Mouse (Mus musculus): ENCODE measurements around the gene Ece1.

Ece1 gene

DNA sequence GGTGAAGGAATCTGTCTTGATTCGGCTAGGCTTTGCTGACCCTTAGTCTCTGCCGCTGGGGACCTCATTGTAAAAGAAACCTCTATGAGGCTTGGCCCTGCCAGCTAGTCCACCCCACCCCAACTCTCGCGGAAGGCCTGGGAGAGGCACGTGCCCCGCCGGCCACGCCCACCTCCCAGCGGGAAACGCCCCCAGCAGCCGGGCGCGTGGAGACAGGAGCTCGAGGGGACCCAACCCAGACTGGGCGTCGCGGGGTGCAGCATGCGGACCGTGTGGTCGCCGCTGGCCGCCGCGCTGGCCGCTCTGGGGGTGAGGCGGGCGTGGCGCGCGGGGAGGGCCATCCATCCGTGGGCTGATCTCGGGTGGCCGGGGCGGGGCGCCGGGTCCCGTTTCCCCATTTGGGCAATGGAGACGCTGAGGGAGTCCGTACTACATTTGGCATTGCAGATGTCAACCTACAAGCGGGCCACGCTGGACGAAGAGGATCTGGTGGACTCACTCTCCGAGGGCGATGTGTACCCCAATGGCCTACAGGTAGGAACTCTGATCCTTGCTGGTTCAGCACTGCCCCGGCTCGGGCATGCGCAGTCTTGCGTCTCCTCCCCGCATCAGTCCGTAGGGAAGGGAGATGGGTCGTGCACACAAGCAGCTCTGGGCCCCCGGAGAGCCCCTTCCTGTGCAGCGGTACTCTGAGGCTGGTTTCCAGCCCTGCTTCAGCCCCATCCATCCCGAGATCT is 51.5 kb downstream of the Ece1 start:
- peak; percentile 81 for DNase-seq (ENCODE audit: extremely low spot score, low spot score)

DNA sequence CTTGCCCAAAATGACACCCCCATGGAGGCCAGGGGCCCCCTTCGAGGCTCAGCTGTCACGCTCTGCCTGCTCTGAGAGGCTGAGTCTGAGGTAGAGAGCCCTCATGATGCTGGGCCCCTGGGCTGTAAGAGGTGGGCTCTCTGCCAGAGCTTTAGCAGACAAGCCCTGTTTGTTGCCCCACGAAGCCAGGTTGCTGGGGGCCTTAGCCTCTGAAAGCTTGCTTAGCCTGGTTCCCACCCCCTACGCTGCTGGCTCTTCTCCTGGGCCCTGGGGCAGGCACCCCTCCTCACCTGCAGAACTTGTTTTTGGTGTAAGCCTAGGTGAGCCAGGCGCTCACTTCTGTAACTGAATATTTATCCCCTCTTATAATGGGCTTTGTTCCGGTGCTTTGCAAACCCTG is 55.6 kb downstream of the Ece1 start:
- DNase-seq (ENCODE audit: extremely low spot score, low spot score) = no peak

DNA sequence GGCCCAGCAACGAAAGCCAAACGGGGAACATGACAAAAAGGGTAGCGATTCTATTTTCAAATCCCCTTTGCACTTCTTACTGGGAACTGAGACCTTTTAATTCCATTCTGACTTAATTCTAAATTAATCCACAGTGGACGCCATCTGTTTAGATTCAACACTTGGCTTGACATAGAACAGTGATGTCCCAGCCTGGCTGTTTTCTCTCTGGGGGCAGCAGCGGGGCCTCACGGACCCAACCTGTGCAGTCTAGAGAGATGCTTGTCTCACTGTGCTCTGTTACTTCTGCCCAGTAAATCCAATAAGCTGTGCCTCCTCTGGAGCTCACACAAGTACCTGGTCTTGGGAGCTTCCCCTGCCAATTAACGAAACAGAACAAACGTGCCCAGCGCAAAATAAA is 56.5 kb downstream of the Ece1 start:
- no peak for DNase-seq (ENCODE audit: extremely low spot score, low spot score)

DNA sequence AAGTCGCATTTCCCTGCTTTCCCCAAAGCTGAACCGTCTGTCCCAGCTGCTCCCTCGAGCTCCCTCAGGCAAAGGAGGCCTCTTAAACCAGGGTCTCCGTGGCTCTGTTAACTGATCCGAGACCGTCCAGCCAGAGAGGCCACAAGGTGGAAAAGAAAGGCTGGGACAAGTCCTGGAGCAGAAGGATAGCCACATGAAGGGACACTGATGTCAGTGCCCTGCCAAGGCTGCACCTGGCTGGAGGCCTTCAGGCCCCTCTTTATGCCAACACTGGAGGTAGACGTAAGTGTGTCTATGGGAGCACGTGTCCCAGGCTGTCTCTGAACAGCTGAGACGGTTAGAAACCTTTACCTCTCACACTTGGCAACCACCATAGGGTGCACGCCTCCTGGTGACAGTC is 57.1 kb downstream of the Ece1 start:
- DNase-seq (ENCODE audit: extremely low spot score, low spot score) = no peak

DNA sequence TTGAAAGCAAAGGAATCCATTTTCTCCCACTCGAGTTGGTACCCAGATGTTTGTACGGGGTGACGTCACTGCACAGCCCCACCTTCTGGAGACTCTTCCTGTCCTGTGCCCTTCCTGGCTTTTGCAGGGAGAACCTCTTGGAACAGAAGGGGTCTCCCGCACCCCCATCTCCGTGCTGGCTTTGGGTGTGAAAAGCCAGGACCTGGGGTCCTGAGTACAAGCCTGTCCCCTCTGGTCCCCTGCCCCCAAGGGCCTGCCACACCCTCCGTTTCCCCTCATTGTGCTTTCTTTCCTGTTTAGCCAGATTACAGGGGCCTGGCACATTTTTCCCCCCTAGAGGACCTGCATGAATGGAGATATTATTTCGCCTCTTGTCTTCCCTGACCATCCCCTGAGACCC is 58.0 kb downstream of the Ece1 start:
- no peak for DNase-seq (ENCODE audit: extremely low spot score, low spot score)

DNA sequence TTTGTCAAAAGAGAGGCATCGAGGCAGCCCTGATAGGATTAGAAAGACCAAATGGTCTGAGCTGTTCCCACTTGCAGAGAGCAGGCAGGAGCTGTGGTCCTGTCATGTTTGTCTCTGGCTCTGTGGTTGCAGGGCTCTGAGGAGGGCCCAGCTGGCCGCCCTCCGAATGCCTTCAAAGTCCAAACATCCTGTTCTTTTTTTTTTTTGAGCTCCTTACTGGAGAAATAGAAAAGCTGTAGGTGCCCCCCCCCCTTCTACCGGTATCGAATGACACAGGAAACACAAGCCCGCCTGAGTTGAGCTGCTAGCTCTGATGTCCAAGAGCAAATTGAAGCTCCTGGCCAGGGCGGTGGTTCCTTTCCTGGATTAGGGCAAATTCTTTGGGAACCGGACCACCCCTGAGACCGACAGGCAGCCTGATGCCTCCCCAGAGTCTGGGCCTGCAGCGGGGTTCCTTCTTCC is 58.5 kb downstream of the Ece1 start:
- DNase-seq (ENCODE audit: extremely low spot score, low spot score) = no peak

DNA sequence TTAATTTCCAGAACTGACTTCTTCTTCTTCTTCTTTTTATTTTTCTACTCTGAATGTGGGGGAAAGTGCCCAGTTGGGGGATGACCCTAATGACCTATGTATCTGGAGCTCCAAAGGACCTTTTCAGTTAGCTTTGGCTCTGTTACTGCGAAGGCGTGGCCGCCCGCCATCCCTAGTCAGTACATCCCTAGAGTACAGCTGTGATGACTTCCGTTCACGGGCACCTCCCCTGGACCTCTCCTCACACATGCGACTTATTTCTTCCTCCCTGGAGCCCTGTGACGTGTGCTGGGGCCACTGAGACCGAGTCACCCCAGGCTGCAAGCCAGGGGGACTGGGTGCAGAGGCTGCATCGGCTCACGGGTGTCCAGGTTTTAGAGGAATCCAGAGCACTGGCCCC is 59.5 kb downstream of the Ece1 start:
- DNase-seq (ENCODE audit: extremely low spot score, low spot score) = no peak

DNA sequence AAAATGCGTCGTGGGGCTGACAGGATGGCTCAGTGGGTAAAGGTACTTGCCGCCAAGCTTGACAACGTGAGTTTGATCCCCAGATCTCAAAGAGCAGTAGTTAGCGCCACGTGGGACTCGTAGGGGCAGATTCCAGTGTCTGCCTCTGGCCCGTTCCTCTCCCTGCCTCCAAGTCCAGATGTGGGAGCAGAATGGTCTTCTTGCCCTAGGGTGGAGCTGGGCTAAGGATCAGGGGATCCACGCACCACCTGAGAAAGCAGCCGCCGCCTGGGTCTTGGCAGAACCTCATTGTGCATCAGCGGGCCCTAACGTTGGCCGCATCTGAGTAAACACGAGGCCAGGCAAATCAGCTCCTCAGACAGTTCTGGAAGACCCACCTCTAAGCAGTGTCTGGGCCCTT is 61.0 kb downstream of the Ece1 start:
- no peak for DNase-seq (ENCODE audit: extremely low spot score, low spot score)

DNA sequence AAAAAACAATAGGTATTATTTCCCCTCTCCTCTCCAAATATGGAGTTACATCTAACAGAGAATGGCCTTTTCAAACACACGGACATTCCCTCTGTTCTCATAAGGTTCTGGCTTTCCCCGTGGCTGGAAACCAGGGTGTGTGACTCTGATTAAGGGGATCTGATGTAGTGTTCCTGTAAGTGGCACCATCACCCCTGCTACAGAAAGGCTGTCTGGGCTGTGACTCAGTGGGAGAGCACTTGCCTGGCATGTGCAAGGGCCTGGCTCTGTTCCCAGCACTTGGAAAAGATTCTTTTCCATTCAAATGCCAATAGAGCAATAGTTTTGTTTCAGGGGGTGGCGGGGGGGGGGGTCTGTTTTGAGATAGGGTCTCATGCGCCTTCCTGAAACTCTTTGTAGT is 63.1 kb downstream of the Ece1 start:
- no peak for DNase-seq (ENCODE audit: extremely low spot score, low spot score)

DNA sequence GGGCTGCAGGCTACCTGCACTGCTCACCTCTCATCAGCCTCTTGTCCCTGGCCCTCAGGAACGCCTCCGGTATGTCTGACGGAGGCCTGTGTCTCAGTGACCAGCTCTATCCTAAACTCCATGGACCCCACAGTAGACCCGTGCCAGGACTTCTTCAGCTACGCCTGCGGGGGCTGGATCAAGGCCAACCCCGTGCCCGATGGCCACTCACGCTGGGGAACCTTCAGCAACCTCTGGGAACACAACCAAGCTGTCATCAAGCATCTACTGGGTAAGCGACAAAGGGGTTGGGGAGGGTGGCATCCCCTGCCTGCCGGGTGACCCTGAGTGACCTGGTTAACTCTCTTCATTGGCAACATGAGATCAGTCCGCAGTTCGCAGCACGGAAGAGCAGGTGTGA is 64.1 kb downstream of the Ece1 start:
- no peak for DNase-seq (ENCODE audit: extremely low spot score, low spot score)

DNA sequence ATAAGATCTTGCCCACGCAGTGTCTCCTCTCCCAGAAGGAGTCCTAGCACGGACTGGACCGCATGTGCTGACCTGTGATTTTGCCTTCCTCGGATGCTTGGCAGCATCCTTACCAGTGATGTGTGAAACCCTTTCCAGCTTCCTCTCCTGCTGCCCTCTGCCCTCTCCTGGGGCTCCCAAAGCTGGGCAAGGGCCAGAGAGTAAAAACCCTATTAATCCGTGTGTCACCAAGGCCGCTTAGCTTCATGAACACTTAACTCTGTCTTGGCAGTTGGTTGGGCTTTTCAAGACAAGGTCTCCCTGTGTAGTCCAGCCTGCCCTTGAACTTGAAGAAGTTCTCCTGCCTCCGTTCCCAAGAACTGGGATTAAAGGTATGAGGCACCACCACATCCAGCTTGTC is 65.1 kb downstream of the Ece1 start:
- DNase-seq (ENCODE audit: extremely low spot score, low spot score) = no peak

DNA sequence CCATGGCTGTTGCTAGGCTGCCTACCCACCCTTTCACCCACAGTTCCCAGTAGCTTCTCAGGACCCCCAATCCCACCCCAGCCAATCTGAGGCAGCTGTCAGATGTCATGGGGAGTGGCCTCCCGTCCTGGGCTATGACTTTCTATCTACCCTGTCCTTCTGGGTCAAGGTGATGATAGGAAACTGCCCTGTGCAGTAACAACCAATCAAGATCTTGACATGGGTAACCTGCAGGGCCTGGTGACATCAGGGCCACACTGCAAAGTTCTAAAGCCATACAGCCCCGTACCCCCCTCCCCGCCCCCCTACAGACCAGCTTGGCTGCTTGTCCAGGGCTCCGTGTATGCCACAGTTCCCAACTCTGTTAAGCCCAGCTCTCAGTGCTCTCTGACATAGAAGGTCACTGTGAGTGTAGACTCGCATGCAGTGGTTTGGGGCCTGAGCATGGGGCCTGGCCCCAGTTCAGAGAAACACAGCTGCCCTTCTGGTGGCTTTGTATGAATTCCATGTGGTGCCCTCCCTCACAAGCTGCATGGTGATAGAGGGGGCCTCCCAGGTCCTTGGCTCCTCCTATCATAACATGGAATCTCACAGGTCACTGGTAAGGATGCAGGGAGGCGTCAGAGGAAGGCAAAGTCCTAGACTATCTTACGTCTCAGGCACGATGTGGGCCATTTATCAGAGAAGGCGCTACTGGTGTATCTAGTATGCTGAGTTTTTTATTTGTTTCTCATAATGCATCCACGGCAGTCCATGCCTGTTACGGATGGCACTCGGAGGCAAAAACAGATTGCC is 65.9 kb downstream of the Ece1 start:
- no peak for DNase-seq (ENCODE audit: extremely low spot score, low spot score)

DNA sequence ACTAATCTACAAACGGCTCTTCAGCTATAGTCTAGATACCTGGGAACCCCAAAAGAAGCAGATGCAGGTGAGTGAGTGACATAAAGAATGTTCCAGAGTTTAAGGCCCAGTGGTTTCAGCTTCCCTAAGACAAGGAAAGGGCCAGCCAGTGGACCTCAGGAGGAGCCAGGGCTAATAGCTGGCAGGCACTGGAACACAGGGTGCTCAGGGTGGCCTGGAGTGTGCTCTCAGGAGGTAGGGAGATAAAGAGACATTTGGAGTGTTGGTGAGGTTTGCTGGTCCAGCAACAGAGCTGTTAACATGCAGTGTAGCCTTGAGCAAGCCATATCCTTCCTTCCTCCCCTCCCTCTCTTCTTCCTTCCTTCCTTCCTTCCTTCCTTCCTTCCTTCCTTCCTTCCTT is 66.8 kb downstream of the Ece1 start:
- DNase-seq (ENCODE audit: extremely low spot score, low spot score) = no peak

DNA sequence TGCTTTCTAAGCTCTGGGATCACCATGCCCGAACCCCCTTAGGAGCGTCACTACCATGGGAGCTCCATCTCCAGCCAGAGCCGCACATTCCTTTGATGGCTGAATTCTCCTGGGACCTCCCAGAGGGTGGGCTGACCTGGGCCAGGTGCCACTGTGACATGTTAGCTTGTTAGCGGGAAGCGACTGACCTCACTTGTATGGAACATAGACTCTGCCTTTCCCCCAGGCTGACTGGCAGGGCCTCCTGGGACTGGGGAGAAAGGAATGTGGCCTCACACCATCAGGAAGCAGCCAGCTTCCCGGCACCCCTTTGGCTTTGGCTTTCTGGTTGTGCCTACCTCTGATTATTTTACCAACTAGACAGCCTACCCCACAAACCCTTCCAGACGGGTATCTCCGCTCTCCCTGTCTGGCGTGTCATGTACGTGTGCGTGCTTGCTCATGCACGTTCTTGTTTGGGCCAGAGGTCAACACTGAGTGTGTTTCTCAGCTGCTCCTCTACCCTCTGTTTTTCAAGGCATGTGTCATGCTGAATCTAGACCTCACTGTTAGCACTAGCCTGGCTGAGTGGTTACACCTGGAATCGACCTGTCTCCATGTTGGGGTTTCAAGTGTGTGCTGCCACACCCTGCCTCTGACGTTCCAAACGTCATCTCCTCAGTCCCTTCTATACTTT is 67.4 kb downstream of the Ece1 start:
- no peak for DNase-seq (ENCODE audit: extremely low spot score, low spot score)

DNA sequence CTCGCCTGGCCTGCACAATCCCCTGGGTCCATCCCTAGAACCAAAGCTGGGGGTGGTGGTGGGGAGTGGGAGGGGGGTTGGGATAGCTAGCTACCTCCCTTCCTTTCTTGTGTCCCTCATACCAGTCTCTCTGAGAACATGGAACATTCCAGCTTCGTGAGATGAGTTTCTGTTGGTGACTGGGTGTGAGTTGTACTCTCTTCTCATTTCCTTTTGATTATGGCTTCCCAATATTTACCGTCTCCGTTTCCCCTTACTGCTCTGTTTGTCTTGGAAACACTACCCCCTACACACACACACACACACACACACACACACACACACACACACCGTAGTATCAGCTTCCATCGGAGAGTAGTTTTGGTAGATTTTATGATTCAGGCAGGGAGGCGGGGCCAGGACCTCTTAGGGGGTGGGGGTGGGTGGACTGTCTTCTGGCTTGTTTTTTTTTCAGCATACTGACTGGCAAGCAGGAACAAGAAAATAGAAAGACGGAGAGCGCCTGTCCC is 68.5 kb downstream of the Ece1 start:
- no peak for DNase-seq (ENCODE audit: extremely low spot score, low spot score)

DNA sequence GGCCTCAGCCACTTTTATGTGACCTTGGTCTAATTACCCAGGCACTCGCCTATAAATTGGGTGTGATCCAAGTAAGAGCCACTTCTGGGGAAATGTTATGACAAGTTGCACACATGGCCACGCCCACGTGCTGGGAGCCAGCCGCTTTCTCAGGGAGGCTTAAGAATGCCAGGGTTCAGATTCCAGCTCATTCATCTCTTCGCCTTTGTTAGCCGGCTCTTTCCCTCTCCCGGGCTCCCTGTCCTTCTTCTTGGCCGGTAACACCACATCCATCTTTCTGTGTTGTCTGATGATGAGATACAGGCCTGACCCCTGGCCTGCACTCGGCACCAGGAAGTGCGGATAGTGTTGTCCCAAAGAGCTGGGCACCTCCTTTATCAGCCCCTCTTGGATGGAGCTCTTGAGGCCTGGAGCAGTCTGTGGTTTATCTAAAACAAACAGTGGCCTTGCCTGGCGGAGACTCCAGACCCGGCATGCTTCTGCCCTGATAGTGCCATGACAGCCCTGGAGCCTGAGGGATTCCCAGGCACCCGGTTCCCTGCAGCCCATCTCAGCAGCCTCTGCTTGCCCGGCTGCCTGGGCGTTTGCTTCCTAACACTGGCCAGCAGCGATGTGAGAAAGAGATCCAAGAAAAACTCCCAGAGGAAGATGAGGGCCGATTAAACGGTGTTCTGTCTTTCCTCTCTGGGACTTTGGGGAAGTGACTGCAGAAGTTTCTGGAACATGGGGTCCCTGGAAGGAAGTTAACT is 69.1 kb downstream of the Ece1 start:
- peak; percentile 72 for DNase-seq (ENCODE audit: extremely low spot score, low spot score)

DNA sequence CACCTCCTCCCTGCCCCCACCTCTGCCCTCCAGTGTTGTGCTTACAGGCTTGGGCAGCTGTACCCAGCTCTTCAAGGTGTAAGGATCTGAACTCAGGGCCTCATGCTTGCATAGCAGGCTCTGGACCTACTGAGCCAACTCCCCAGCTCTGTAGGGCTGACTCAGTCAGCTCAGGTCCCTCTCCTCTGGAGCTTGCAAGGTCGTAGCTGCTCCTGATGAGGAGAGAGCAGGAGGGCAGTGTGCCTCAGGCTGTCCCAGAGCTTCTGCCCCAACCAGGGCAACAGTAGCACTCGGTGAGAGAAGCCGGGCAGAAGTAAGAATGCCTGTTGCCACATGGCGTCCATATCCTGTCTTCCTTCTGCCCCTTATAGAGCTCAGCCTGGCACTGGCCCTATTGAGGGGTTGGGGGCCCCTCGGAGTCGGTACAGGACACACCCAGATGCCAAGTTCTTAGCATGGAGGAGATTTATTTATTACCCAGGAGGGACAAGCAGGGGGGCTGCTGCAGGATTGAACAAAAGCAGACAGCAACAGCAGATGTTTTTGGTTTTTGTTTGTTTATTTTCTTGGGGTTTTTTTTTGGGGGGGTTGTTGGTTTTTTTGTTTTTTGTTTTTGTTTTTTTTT is 70.6 kb downstream of the Ece1 start:
- DNase-seq (ENCODE audit: extremely low spot score, low spot score) = no peak

DNA sequence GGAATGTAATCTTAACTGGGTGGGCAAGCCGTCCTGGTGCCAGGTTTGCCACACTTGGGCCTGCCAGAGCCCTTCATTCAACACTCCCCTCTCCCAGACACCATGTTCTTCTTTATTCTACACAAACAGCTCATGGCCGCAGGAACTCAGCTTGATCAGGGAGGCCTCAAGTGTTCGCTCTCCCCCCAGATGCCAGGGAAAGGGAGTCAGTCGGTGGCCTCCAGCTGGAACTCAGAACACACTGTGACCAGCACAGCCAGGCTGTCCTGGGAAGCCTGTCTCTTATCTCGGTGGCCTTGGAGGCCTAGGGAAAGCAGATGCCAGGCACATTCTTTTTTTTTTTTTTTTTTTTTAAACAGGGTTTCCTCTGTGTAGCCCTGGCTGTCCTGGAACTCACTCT is 71.3 kb downstream of the Ece1 start:
- no peak for DNase-seq (ENCODE audit: extremely low spot score, low spot score)

DNA sequence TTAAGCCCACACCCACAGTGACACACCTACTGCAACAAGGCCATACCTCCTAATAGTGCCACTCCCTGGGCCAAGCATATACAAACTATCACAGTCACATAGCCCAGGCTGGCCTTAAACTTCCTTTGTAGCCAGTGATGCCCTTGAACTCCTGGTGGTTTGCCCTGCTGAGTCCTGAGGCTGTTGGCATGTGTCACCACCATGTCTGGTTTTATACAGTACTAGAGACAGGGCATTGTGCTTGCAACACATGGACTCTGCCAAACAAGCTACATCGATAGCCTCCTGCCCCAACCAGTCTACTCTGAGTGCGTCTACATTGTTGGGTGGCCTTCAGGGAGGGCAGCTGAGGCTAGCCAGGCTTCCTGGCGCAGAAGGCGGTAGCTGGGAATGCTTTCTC is 74.1 kb downstream of the Ece1 start:
- DNase-seq (ENCODE audit: extremely low spot score, low spot score) = no peak

DNA sequence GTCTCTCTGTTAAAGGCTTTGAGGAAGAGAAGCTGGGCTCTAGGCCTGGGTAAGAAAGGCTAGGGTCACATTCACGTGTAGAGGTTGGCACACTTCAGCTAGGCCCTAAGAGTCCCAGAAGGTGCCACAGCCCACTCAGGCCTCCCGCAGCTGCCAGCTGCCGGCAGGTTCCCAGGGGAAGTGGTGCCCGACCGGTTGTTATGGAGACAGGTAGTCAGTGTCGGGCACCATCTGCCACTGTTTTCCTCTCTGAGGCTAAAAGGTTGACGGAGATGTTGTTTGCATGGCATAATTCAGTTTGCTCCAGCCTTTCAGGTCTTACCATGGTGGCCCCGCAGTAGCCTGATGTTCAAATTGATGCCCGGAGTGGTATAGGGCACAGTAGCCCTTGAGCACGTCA is 78.0 kb downstream of the Ece1 start:
- DNase-seq (ENCODE audit: extremely low spot score, low spot score) = no peak

All from neural tube, embryonic 10.5 days (tissue).